Mouse (Mus musculus): ENCODE data around the gene Zfp688.
"Not testable (repeated sequence)": the region's sequence is repeated elsewhere in the genome, so short reads cannot be mapped to it uniquely, and the experiment has no call there.

Gene Zfp688

DNA sequence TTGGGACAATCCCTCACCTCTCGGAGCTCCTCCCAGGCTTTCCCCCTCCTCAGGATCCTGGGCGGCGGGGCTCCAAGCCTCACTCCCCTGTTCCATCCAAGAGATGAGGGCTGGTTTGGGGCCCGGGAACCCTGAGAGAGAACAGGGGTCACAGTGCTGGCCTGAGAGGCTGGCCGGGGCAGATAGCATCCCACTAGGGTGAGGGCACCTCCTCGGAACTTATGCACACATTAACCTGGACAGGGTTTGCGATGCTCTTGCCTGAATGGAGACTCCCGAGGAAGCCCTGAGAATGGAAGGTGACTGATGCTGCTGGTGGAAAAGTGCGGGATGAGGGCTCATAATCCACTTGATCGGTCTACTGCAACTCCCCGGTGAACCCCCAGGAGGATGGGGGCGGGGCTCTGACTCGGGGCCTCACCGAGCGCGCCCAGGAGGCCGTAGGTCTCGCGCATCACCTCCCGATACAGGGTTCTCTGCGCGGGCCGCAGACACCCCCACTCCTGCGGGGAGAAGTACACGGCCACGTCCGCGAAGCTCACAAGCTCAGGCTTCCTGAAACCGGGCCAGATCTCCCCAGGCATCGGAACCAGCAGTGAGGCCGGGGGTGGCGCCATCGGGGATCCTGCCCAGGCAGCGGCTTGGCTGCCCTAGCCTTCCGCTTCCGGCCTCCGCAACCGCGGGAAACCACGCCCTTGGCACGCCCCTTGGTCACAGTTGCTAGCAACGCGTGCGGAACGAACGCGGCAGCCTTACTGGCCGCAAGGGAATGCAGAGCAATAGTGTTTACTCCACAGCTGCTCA lies at the start of gene Zfp688:
Gene Zfp688, minus strand, starts transcription at position 681 of the 804 bp plus-strand sequence.
- peak; percentile 93 for DNase-seq (ENCODE audit: extremely low spot score)

GRCm38 (mm10) chr7:127471646-127472010 lies 49.8 kb upstream of the Zfp688 start:
- DNase-seq (ENCODE audit: extremely low spot score) = no peak

DNA sequence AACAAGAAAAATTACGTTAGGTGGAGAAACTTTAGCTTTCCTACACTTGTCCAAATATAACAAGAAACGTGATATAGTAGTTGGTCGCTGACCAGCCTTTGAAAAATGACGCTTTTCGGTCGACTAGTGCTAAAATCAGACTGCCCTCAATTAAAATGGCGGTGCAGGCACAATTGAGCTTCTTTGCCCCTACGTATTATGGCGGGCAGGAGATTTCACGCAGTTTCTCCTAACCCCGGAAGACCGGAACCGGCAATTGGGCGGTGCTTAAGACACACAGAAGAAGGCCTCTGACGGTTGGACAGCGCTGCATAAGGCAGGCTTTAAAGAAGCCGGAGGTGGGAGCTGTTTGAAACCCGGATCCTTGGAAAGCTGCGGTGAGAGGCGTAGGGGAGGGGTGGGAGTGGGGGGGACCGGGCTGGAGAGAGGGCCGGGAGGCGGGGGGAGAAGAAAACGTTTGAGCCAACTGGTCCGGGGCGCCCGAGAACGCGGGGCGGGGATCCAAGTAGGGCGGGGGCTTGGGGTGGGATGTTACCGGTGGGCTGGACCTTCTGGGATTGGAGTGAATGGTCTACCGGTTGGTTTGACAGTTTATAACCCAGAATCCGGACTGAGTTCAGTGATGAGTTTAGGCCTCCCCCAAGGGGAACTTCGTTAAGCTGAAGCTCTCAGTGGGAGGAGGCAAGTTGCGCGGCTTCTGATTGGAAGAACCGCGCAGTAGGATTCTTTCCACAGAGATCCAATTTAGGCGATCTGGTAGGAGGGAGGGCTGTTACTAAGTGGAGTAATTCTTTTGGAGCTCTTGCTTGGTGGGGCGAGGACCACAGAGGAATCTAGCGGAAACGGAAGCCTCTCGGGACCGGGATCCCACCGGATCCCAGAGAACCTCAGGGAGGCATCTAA lies 49.1 kb upstream of the Zfp688 start:
- peak; percentile 92 for DNase-seq (ENCODE audit: extremely low spot score)

- peak; percentile 58 for DNase-seq (ENCODE audit: extremely low spot score)
These were observed 48.3 kb upstream of the Zfp688 start for GRCm38 (mm10) chr7:127470011-127470715.

- no peak for DNase-seq (ENCODE audit: extremely low spot score)
These were observed 44.7 kb upstream of the Zfp688 start for GRCm38 (mm10) chr7:127466606-127467005.

DNA sequence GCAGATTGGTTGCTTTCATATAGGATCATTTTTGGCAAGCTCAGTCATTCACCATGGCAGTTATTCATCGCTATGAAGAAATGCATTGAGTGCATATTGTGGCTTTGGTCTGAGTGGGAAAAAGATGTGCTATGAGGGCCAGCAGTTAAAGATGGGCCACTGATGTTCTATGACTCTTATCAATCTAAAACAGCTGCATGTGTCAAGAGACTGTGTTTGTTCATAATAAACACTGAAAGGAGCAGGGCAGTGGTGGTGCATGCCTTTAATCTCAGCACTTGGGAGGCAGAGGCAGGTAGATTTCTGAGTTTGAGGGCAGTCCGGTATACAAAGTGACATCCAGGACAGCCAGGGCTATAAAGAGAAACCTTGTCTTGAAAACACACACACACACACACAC lies 43.8 kb upstream of the Zfp688 start:
- not testable (repeated sequence) for DNase-seq (ENCODE audit: extremely low spot score)

- no peak for DNase-seq (ENCODE audit: extremely low spot score)
These were observed 43.3 kb upstream of the Zfp688 start for GRCm38 (mm10) chr7:127465191-127465590.

DNA sequence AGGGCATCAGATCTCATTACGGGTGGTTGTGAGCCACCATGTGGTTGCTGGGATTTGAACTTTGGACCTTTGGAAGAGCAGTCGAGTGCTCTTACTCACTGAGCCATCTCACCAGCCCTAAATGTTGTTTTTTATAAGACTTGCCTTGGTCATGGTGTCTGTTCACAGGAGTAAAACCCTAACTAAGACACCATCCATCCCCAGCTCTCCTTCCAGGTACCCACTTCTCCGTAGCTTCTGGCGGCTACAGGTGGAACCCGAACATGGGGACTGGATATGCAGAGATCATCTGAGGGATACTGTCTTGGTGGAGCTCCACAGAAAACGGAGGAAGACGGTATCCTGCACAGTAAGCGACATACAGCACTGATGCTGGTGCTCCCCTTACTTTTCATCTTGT lies 37.4 kb upstream of the Zfp688 start, which contains the start of gene Prr14:
Gene Prr14, plus strand, starts transcription at position 301 of the 400 bp plus-strand sequence.
- not testable (repeated sequence) for DNase-seq (ENCODE audit: extremely low spot score)

DNA sequence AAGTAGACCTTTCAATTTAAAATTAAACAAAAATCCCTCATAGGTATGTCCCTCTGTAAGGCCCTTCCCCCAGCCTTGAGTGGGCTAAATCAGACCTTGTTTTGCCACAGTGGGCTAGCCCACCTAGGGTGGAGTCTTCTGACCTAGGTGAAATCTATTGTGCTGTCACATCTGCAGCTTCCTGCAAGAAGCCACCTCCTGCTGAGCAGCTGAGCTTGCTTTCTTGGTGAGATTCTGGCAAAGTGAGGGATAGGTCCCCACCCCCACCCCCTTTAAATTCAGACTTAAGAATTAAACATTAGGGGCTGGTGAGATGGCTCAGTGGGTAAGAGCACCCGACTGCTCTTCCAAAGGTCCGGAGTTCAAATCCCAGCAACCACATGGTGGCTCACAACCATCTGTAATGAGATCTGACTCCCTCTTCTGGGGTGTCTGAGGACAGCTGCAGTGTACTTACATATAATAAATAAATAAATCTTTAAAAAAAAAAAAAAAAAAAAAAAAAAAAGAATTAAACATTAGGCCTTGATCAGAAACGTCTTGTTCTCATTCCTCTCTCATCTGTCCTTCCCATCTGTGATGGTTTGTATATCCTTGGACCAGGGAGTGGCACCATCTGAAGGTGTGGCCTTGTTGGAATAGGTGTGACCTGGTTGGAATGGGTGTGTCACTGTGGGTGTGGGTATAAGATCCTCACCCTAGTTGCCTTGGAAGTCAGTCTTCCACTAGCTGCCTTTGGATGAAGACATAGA lies 36.7 kb upstream of the Zfp688 start:
- not testable (repeated sequence) for DNase-seq (ENCODE audit: extremely low spot score)

GRCm38 (mm10) chr7:127454905-127455304 lies 33.0 kb upstream of the Zfp688 start:
- no peak for DNase-seq (ENCODE audit: extremely low spot score)

- no peak for DNase-seq (ENCODE audit: extremely low spot score)
These were observed 31.2 kb upstream of the Zfp688 start for GRCm38 (mm10) chr7:127453056-127453455.

DNA sequence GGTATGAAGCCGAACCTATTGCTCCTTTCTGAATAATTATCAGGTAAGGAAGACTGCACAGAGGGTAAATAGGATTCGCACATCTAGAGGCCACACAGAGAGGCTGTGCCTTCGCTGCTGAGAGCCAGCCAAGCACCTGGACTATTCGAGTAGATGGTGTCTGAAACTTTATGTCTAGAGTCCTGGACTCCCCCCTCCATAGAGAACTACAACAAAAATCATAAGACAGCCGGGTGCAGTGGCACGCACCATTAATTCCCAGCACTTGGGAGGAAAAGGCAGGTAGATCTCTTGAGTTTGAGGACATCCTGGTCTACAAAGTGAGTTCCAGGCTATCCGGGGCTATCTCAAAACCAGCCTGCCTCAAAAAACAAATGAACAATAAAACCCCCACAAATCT lies 28.1 kb upstream of the Zfp688 start:
- no peak for DNase-seq (ENCODE audit: extremely low spot score)

DNA sequence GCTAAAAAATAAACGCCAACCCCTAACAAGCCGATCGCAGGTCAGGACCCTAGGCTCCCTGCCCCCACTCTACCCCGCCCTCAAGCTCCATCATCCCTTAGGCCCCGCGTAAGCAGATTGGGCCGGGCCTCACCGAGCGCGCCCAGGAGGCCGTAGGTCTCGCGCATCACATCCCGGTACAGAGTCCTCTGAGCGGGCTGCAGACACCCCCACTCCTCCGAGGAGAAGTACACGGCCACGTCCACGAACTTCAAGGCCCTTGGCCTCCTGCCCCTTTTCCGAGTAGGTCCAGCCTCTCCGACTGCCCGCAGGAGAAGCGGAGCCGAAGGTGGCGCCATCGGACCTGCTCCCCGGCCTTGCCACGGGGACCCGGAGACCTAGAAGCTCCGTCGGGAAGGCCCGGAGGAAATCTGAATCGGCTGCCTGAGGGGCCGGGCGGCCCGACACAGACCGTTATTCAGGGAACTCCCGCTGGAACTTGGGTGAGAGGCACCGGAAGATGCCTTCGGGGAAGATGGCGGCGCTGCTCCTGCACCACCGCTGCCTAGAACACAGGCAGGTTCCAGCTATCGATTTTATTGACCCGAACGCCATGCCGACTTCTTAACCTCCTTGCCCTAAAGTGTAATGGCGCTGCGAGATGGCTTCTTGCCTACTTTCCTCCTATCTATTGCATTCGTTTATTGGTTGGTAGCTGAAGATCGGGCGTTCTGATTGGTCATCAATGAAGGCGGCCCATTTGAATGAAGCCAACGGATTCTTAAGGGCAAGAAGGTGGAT lies 26.8 kb upstream of the Zfp688 start, which contains the start of gene Zfp689:
Gene Zfp689, minus strand, starts transcription at position 638 of the 780 bp plus-strand sequence.
- DNase-seq (ENCODE audit: extremely low spot score) = peak; percentile 96

- no peak for DNase-seq (ENCODE audit: extremely low spot score)
These were observed 22.1 kb upstream of the Zfp688 start for GRCm38 (mm10) chr7:127443976-127444375.

DNA sequence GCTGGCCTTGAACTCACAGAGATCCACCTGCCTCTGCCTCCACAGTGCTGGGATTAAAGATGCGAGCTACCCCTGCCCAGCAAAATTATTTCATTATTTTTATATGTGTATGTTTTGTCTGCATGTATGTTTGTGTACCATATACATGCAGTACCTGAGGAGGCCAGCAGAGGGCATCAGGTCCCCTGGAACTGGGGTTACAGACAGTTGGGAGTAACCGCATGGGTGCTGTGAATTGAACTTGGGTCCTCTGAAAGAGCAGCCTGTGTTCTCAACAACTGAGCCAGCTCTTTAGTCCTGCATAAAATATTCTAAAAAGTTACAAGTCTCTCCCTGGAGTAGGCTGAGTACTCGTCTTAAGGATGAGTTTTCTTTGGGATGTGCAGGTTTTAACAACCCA lies 15.9 kb upstream of the Zfp688 start:
- no peak for DNase-seq (ENCODE audit: extremely low spot score)

- no peak for DNase-seq (ENCODE audit: extremely low spot score)
These were observed 13.3 kb upstream of the Zfp688 start for GRCm38 (mm10) chr7:127435206-127435605.

DNA sequence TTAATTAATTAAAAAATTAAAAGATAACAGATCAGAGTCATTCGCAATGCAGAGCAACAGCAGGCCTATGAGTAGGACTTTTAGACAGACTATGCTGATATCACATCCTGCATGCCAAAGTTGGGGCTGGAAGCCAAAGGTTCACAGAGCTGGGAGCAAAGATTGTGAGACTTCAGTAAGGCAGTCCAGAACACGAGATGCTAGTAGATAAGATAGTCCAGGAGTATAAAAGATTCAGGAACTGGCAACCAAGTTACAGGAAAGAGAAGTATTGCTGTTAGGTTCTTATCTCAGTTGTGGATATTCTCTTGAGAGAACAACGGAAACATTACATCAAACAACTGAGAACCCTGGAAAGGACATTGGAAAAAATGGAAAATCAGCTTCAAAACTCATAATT lies 4.5 kb upstream of the Zfp688 start:
- DNase-seq (ENCODE audit: extremely low spot score) = no peak

DNA sequence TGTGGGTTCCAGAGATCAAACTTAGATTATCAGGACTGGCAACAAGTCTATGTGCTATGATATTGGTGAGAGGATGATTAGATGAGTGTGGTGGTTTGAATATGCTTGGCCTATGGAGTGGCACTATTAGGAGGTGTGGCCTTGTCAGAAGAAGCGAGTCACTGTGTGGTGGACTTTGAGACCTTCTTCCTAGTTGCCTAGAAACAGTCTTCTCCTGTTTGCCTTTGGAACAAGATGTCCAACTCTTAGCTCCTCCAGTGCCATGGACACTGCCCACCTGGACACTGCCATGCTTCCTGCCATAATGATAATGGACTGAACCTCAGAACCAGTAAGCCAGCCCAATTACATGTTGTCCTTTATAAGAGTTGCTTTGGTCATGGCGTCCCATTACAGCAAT lies 4.0 kb upstream of the Zfp688 start:
- DNase-seq (ENCODE audit: extremely low spot score) = no peak

GRCm38 (mm10) chr7:127425291-127425690 lies 3.4 kb upstream of the Zfp688 start:
- DNase-seq (ENCODE audit: extremely low spot score) = no peak

GRCm38 (mm10) chr7:127422247-127422646 lies 379 bp upstream of the Zfp688 start:
- no peak for DNase-seq (ENCODE audit: extremely low spot score)

Data from embryo, embryonic 9.5 days (tissue).